ENCODE assay signal across 13 mouse cellular contexts in the genomic region with DNA sequence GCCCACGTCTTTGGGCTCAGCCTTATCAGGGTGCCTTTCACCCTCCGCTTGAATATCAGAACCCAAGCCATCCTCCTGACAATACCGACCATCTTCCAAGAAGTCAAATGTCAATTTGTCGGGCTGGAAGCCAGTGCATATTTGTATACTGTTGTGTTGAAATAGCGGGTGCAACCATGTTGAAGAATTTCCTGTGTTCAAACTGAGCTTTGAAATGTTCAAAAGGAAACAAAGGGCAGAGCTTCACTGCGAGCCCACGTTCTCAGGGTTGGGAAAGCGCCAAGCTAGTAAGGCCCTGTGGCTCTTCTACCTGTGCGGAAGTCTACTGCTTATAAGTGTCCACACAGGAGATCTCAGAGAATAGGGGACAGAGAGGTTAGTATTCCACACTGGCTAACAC.
DNase-seq lines count a peak whose midpoint lies in the region; ATAC-seq and TF ChIP-seq lines count a peak whose summit lies in the region.
"Had no signal": no experiment of that assay in that cellular context is flagged by ENCODE, and none has a peak within 500 bp of the region (broad histone marks: within the 10 kb centered on the region; RNA-seq: fewer than 3 reads in every experiment).

No protein-coding gene starts in this region.

- H3K27me3 ChIP-seq in heart, embryonic 13.5 days (replicated peaks), result no peaks in the 10 kb centered on the region
- no peaks in the 10 kb centered on the region for H3K27me3 ChIP-seq in thymus, adult 2 months (ENCODE audit: control insufficient read depth, insufficient read depth, low read length)
- H3K27me3 ChIP-seq in lung, embryonic 16.5 days (ENCODE audit: control insufficient read depth, insufficient read depth, low read depth, low read length), result no peaks in the 10 kb centered on the region
- peaks cover 17% of the 10 kb centered on the region; the same call in 1 of the 2 replicates for H3K27me3 ChIP-seq in forebrain, embryonic 13.5 days
- no peaks in the 10 kb centered on the region; the same call in 1 of the 2 replicates for H3K27me3 ChIP-seq in midbrain, embryonic 16.5 days (ENCODE audit: control insufficient read depth, insufficient read depth, low read depth, low read length)
- H3K27me3 ChIP-seq: megakaryocyte, embryonic 14.5 days; neural tube, embryonic 12.5 days had no signal

- peaks cover 53% of the 10 kb centered on the region for H3K4me1 ChIP-seq in heart, embryonic 13.5 days
- H3K4me1 ChIP-seq in thymus, adult 2 months (replicated peaks; ENCODE audit: control insufficient read depth, insufficient read depth, low read length), result peaks cover 11% of the 10 kb centered on the region
- peaks cover 39% of the 10 kb centered on the region for H3K4me1 ChIP-seq in lung, embryonic 16.5 days (replicated peaks; ENCODE audit: control insufficient read depth, insufficient read depth, low read length)
- H3K4me1 ChIP-seq in forebrain, embryonic 13.5 days, result peaks cover 12% of the 10 kb centered on the region
- peaks cover 5% of the 10 kb centered on the region; the same call in 1 of the 2 replicates for H3K4me1 ChIP-seq in midbrain, embryonic 16.5 days (ENCODE audit: control insufficient read depth, insufficient read depth, low read length)

- H3K4me3 ChIP-seq in heart, embryonic 13.5 days, result no peak overlapping the region
- no peak overlapping the region for H3K4me3 ChIP-seq in thymus, adult 2 months (ENCODE audit: control insufficient read depth, insufficient read depth, low read length)
- H3K4me3 ChIP-seq in lung, embryonic 16.5 days (ENCODE audit: low read length), result no peak overlapping the region
- H3K4me3 ChIP-seq in forebrain, embryonic 13.5 days, result no peak overlapping the region
- H3K4me3 ChIP-seq in midbrain, embryonic 16.5 days (ENCODE audit: low read depth, low read length), result no peak overlapping the region
- H3K4me3 ChIP-seq: megakaryocyte, embryonic 14.5 days; neural tube, embryonic 12.5 days had no signal

- no peak for TF ChIP-seq CTCF in thymus, adult 2 months (IDR thresholded peaks at IDR 0.05; ENCODE audit: borderline replicate concordance, control insufficient read depth, extremely low read depth, insufficient read depth, low read length, poor library complexity)

- no peak for TF ChIP-seq POLR2A in thymus, adult 2 months (IDR thresholded peaks at IDR 0.05; ENCODE audit: control insufficient read depth, extremely low read depth, insufficient read depth, low read length, poor library complexity)

- no peak for DNase-seq in heart, adult 9 months (ENCODE audit: low spot score in 2 of 2)
- DNase-seq in thymus, adult 2 months, result no peak
- DNase-seq in thymus, adult 18-20 months, result no peak
- DNase-seq in left cerebral cortex, postnatal 36 days (ENCODE audit: low spot score in 2 of 2), result no peak
- DNase-seq: gastrocnemius, postnatal 10 days; heart, postnatal 36 days; right cerebral cortex, postnatal 25 days had no signal

- H3K36me3 ChIP-seq in heart, embryonic 13.5 days, result peaks cover 5% of the 10 kb centered on the region; the same call in 1 of the 2 replicates
- no peaks in the 10 kb centered on the region for H3K36me3 ChIP-seq in thymus, adult 2 months (ENCODE audit: control insufficient read depth, insufficient read depth, low read length)
- H3K36me3 ChIP-seq in lung, embryonic 16.5 days (ENCODE audit: control insufficient read depth, insufficient read depth, low read length), result peaks cover 3% of the 10 kb centered on the region; the same call in 1 of the 2 replicates
- H3K36me3 ChIP-seq in forebrain, embryonic 13.5 days (ENCODE audit: poor library complexity, severe bottlenecking), result no peaks in the 10 kb centered on the region
- no peaks in the 10 kb centered on the region for H3K36me3 ChIP-seq in midbrain, embryonic 16.5 days (ENCODE audit: control insufficient read depth, insufficient read depth, low read length)
- H3K36me3 ChIP-seq: neural tube, embryonic 12.5 days had no signal

- intact Hi-C loops in left cerebral cortex, postnatal 36 days (cut with DNase I), result no loop called here

- H3K9me3 ChIP-seq in heart, embryonic 13.5 days, result no peaks in the 10 kb centered on the region
- H3K9me3 ChIP-seq in lung, embryonic 16.5 days (ENCODE audit: control insufficient read depth, low read length), result no peaks in the 10 kb centered on the region; the same call in 1 of the 2 replicates
- no peaks in the 10 kb centered on the region for H3K9me3 ChIP-seq in forebrain, embryonic 13.5 days (replicated peaks)
- H3K9me3 ChIP-seq in midbrain, embryonic 16.5 days (replicated peaks; ENCODE audit: control insufficient read depth, low read length, poor library complexity, severe bottlenecking), result no peaks in the 10 kb centered on the region
- H3K9me3 ChIP-seq: neural tube, embryonic 12.5 days had no signal

- no peak overlapping the region for H3K4me2 ChIP-seq in heart, embryonic 13.5 days
- no peak overlapping the region for H3K4me2 ChIP-seq in lung, embryonic 16.5 days (ENCODE audit: low read depth, low read length)
- H3K4me2 ChIP-seq in forebrain, embryonic 13.5 days, result no peak overlapping the region
- H3K4me2 ChIP-seq in midbrain, embryonic 16.5 days (ENCODE audit: low read length), result no peak overlapping the region

- peak overlapping the region; percentile 20; the same call in 1 of the 2 replicates for H3K27ac ChIP-seq in heart, embryonic 13.5 days (replicated peaks)
- H3K27ac ChIP-seq in thymus, adult 2 months (ENCODE audit: control insufficient read depth, insufficient read depth, low read length), result peak overlapping the region; percentile 41; the same call in 1 of the 2 replicates
- H3K27ac ChIP-seq in lung, embryonic 16.5 days (ENCODE audit: low read length), result peak overlapping the region; percentile 70
- no peak overlapping the region for H3K27ac ChIP-seq in forebrain, embryonic 13.5 days
- H3K27ac ChIP-seq in midbrain, embryonic 16.5 days (ENCODE audit: low read length), result no peak overlapping the region
- H3K27ac ChIP-seq: neural tube, embryonic 12.5 days had no signal

- no peak overlapping the region for H3K9ac ChIP-seq in heart, embryonic 13.5 days
- no peak overlapping the region for H3K9ac ChIP-seq in lung, embryonic 16.5 days (ENCODE audit: low read length)
- no peak overlapping the region for H3K9ac ChIP-seq in forebrain, embryonic 13.5 days
- H3K9ac ChIP-seq in midbrain, embryonic 16.5 days (ENCODE audit: low read depth, low read length), result no peak overlapping the region
- H3K9ac ChIP-seq: neural tube, embryonic 12.5 days had no signal

- no peak for ATAC-seq in heart, embryonic 13.5 days (ENCODE audit: extremely low read depth, insufficient number of reproducible peaks, low FRiP score, low TSS enrichment)
- peak; percentile 37 for ATAC-seq in lung, embryonic 16.5 days (ENCODE audit: low read depth)
- no peak for ATAC-seq in forebrain, embryonic 13.5 days
- no peak for ATAC-seq in midbrain, embryonic 16.5 days

- WGBS in heart, embryonic 13.5 days, result 71% methylated on average over 9 of the region's 9 CpGs
- 57% methylated on average over 9 of the region's 9 CpGs for WGBS in thymus, adult 2 months
- 45% methylated on average over 9 of the region's 9 CpGs for WGBS in lung, embryonic 16.5 days
- WGBS in forebrain, embryonic 13.5 days, result 85% methylated on average over 9 of the region's 9 CpGs
- WGBS in midbrain, embryonic 16.5 days, result 83% methylated on average over 9 of the region's 9 CpGs

Comparison
In these comparisons a context has a peak if more than half of its experiments do, and no peak if none do; other contexts are left out.
1. H3K27ac ChIP-seq: peak in heart, embryonic 13.5 days (single experiment), thymus, adult 2 months (single experiment) and lung, embryonic 16.5 days (single experiment); none in forebrain, embryonic 13.5 days (single experiment) and midbrain, embryonic 16.5 days (single experiment).